Mouse (Mus musculus): ENCODE data around the gene Olfr806. TPM values are rescaled to one million over a fixed set of nuclear protein-coding genes. Genes with fewer than 3 reads are reported as not detected.

The Olfr806 gene
- not detected for total RNA-seq (2022)

DNA sequence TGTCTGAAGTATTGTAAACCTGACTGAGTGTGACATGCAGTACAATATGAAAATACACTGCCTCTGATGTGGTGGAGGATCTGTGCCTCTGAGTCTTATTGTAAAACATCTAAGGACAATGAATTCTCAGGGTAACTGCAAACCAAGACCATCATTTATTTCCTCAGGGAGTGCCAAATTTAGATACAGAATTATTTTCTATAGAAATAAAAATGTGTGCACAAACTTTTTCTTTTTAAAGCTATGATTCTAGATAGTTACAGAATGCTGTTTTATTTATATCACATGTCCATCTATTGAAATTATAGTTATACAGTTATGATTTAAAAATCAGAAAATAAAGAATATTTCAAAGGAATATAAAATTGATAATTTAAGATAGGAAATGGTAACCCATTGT lies at the start of gene Olfr806:
TSS of gene Olfr806 (minus strand) at position 101 of the 400 bp plus-strand sequence.
- no peak for DNase-seq (ENCODE audit: low spot score in 2 of 2)

GRCm38 (mm10) chr10:129778123-129778522 lies 36.4 kb upstream of the Olfr806 start:
- no peak for DNase-seq (ENCODE audit: low spot score in 2 of 2)

DNA sequence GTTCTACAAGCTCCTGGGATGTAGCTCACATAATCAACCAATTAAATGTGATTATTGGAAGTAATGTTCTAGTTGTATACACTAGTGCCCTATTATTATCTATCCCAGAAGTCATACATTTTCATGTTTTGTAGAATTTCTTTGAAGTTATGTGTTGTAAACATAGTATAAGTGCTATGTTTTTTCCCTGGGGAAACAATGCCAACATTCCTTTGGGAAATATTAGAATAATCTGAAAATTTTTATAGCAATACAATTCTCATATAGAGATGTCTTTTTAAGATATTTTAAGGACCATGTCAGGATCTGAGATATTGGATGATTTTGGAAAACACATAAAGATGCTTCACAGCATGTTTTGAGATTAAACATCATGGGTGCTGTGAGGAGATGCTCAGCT lies 32.6 kb upstream of the Olfr806 start, which contains the start of gene Olfr809:
TSS of gene Olfr809 (plus strand) at position 301 of the 400 bp plus-strand sequence.
- no peak for DNase-seq (ENCODE audit: low spot score in 2 of 2)

DNA sequence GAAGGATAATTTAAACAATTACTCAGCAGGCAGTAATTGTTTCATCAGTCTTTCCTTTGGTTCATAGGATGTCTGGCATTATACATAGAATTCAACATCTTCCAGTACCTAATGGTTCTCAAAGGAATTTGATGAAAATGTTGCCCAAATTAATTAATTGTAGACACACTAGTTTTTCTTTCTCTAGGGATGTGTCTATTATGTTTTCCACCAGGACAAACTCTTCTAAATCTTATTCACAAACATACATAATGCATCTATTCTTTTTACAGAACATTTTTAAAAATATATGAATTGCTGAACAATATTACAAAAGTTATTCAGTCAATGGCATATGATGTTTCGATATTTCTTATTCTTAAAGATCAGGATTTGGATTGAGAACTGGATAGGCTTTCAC lies 23.5 kb upstream of the Olfr806 start, which contains the start of gene Olfr808:
TSS of gene Olfr808 (plus strand) at position 301 of the 400 bp plus-strand sequence.
- no peak for DNase-seq (ENCODE audit: low spot score in 2 of 2)

DNA sequence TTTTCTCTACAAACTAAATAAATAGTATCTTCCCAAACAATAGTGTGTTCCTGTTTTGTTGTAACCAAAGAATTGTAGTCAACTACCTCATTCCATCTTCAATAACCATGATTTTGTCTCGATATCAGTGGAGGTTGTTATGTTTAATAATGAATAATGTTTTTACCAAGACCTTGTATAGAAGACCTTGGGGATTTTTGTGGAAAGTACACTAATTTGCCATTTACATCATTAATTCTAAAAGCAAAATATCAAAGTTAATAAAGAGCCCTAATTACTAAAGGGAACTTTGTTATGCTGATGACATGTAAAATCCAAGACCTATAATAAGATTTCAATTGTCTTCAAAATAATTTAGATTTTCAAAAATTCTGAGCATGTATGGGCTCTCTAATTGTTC lies 16.0 kb upstream of the Olfr806 start, which contains the start of gene Olfr807:
TSS of gene Olfr807 (minus strand) at position 101 of the 400 bp plus-strand sequence.
- no peak for DNase-seq (ENCODE audit: low spot score in 2 of 2)

- DNase-seq (ENCODE audit: low spot score in 2 of 2): no peak
Observed at GRCm38 (mm10) chr10:129729275-129729674, 12.4 kb downstream of the Olfr806 start, which contains the start of gene Olfr805. Olfr805 (minus strand) TSS chr10:129729375.

DNA sequence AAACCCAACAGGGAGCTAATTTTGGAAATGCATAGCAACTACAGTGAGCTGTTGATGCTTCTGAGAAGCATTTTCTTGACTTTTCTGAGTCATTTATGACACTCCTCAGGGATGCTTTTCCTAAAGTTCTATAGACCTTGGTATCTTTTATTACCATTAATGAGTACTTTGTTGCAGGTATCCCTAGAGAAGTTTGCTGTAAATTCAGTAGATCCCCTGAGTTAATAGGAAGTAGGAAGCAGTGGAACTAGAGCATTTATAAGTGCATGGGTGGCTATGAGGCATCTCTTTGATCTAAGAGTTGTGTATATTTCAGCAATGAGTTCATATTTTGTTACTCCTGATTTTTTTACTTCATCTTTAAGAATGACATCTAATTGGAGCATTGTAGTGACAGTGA lies 38.8 kb downstream of the Olfr806 start, which contains the start of gene Olfr804:
TSS of gene Olfr804 (plus strand) at position 301 of the 400 bp plus-strand sequence.
- no peak for DNase-seq (ENCODE audit: low spot score in 2 of 2)

- DNase-seq (ENCODE audit: low spot score in 2 of 2): no peak
Observed at GRCm38 (mm10) chr10:129694186-129694585, 47.5 kb downstream of the Olfr806 start, which contains the start of gene Olfr803. Olfr803 (minus strand) TSS chr10:129694286.

- no peak for DNase-seq (ENCODE audit: low spot score in 2 of 2)
Observed at GRCm38 (mm10) chr10:129688069-129688468, 53.7 kb downstream of the Olfr806 start, which contains the start of gene Olfr802. Olfr802 (minus strand) TSS chr10:129688169.

Small RNA genes within 50 kb of the gene (microRNA-seq; reads per million reads assigned to microRNA genes)
- gene Gm24485: not detected

Other genes starting within 250 kb of the Olfr806 start
- gene Olfr790, start 243.4 kb downstream of the Olfr806 start, total RNA-seq (2022): not detected
- not detected for gene Olfr791, start 220.1 kb downstream of the Olfr806 start, total RNA-seq (2022)
- not detected for gene Olfr792, start 202.8 kb downstream of the Olfr806 start, total RNA-seq (2022)
- not detected for gene Olfr794, start 174.3 kb downstream of the Olfr806 start, total RNA-seq (2022)
- gene Olfr796, start 129.4 kb downstream of the Olfr806 start, total RNA-seq (2022): not detected
- not detected for gene Olfr798, start 114.0 kb downstream of the Olfr806 start, total RNA-seq (2022)
- gene Olfr799, start 104.4 kb downstream of the Olfr806 start, total RNA-seq (2022): not detected
- not detected for gene Olfr800, start 84.2 kb downstream of the Olfr806 start, total RNA-seq (2022)
- not detected for gene Olfr801, start 68.1 kb downstream of the Olfr806 start, total RNA-seq (2022)
- gene Olfr802, start 53.8 kb downstream of the Olfr806 start, total RNA-seq (2022): not detected
- not detected for gene Olfr803, start 47.6 kb downstream of the Olfr806 start, total RNA-seq (2022)
- gene Olfr804, start 38.7 kb downstream of the Olfr806 start, total RNA-seq (2022): not detected
- not detected for gene Olfr805, start 12.5 kb downstream of the Olfr806 start, total RNA-seq (2022)
- gene Olfr807, start 15.9 kb upstream of the Olfr806 start, total RNA-seq (2022): not detected
- not detected for gene Olfr808, start 23.6 kb upstream of the Olfr806 start, total RNA-seq (2022)
- not detected for gene Olfr809, start 32.7 kb upstream of the Olfr806 start, total RNA-seq (2022)
- gene Olfr810, start 53.0 kb upstream of the Olfr806 start, total RNA-seq (2022): not detected
- not detected for gene Olfr811, start 62.5 kb upstream of the Olfr806 start, total RNA-seq (2022)
- not detected for gene Olfr812, start 104.2 kb upstream of the Olfr806 start, total RNA-seq (2022)
- not detected for gene Olfr813, start 113.4 kb upstream of the Olfr806 start, total RNA-seq (2022)
- not detected for gene Olfr814, start 137.9 kb upstream of the Olfr806 start, total RNA-seq (2022)
- not detected for gene Olfr815, start 163.9 kb upstream of the Olfr806 start, total RNA-seq (2022)
- gene Olfr816, start 173.7 kb upstream of the Olfr806 start, total RNA-seq (2022): not detected
- not detected for gene Olfr818, start 207.2 kb upstream of the Olfr806 start, total RNA-seq (2022)
- not detected for gene Olfr819, start 225.3 kb upstream of the Olfr806 start, total RNA-seq (2022)
- not detected for gene Olfr247, start 234.2 kb upstream of the Olfr806 start, total RNA-seq (2022)
- gene Gm10310, start 243.1 kb upstream of the Olfr806 start, total RNA-seq (2022): not detected